Mouse (Mus musculus) G1E (cell line): Measurements from ENCODE around the gene Tprgl.

ENCODE experiments used
- CTCF ChIP-seq: IDR thresholded peaks from 2 replicates; pipeline ENCODE4 v1.5.1; 2012; ENCODE audit warnings: low read depth, low read length, inconsistent platforms, mixed read lengths
- GATA1 ChIP-seq: IDR thresholded peaks from 2 replicates; pipeline ENCODE4 v1.6.1; 2012; ENCODE audit warnings: borderline replicate concordance, low read length, inconsistent platforms, mixed read lengths
- GATA2 ChIP-seq: IDR thresholded peaks from 2 replicates; pipeline ENCODE4 v1.6.1; 2012; ENCODE audit warnings: low read depth, low read length, inconsistent platforms, borderline replicate concordance
- TAL1 ChIP-seq: conservative IDR thresholded peaks from 2 replicates; pipeline ENCODE4 v1.6.1; 2012; ENCODE audit warnings: low read depth, low read length, inconsistent platforms, mixed read lengths

DNA sequence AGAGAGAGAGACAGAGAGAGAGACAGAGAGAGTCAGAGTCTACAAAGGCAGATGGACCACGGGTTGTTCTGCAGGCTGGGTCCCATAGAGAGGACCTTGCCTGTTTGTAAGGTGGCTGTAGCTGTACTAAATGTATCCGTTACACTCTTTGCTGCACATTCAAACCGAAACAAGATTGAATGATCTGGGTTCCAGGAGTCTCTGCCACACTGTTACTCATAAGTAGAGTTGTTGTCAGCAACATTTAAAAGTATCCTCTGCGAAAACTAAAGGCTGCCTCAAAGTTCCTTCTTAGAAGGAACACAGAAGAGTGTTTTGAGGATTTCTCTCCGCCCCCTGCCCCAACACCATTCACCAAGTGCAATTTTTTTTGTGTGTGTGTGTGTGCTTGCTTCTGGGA lies 23.3 kb downstream of the Tprgl start:
- TF ChIP-seq CTCF (no peak), GATA2 (no peak), GATA1 (no peak), TAL1 (no peak)
